Mouse (Mus musculus) layer of hippocampus, postnatal 36 days (tissue): ENCODE results near the gene Hmgcl. TPM values are rescaled to one million over a fixed set of nuclear protein-coding genes. Genes with fewer than 3 reads are reported as not detected.

Experiments
- DNase-seq, 2 experiments: peaks; one replicate each; pipeline ENCODE4 v3.0.0; 2022
- total RNA-seq, 2 experiments: library from RNA; stranded (reverse); gene quantifications; 2 replicates each; pipeline ENCODE4 v1.2.3; 2021

The Hmgcl gene
- total RNA-seq, 2 experiments from 2014 or later: 35.5 to 36.4 TPM

- DNase-seq: peak; percentile 92 to 93
Measured at GRCm38 (mm10) chr4:135986943-135987710, 40.9 kb downstream of the Hmgcl start, which contains the start of gene Pithd1. Gene Pithd1 (minus strand): TSS chr4:135987264.

- no peak for DNase-seq
Measured at GRCm38 (mm10) chr4:135987714-135988113, 41.5 kb downstream of the Hmgcl start.

DNA sequence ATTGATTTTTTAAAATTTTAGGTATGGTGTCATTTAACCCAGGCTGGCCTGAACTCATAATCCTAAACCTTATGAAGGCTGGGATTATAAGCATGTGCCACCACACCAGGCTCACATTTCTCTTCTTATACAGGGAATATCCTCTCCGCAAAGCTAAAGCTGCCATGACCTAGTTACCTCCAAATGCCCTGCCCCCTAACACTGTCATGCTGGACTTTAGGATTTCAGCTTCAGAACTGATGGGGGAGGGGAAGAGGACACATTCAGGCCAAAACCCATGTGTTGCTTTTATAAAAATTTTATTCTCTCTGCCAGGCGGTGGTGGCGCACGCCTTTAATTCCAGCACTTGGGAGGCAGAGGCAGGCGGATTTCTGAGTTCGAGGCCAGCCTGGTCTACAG is 47.7 kb downstream of the Hmgcl start:
- DNase-seq: no peak

DNA sequence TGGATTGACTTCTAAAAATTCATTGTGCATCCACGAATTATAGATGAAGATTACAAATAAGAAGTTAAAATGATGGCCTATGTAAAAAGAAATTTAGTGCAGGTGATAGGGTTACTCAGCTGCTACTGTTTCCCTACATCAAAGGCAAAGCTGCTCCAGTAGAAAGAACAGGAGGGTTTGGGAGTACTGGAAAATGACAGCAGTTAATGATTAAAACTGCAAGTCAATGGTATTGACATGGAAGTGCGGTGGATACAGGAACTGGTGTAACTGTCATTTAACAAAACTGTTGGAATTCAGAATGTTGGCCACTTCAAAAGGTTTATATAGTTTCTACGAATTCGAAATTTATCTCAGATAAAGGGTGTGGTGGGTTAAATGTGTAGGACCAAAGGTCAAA is 48.9 kb downstream of the Hmgcl start:
- no peak for DNase-seq

DNA sequence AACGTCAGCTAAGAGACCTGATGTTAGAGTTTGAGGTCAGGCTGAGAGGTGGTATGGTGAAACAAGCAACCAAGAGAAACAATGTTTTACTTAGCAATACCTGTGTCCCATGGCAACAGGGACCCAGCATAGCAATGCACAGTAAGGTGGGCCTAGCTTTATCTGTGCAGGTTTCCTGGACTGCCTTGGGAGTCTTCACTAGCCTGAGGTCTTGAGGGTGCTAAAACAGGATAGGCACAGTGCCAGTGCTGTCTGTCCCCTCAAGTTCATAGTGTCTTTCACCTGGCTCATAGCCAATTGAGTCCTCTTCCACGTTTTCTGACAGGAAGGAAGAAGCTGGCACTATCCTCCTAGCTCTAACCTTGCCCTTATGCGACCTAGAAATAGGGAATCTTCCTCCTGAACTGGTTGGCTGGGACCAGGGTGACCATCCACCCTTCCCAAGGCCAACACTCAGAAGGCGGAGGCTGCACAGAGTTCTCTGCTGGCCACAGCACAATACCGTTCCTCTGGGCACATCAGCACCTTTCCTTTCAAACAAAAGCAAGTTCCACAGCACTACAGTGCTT is 57.9 kb downstream of the Hmgcl start:
- DNase-seq: no peak

DNA sequence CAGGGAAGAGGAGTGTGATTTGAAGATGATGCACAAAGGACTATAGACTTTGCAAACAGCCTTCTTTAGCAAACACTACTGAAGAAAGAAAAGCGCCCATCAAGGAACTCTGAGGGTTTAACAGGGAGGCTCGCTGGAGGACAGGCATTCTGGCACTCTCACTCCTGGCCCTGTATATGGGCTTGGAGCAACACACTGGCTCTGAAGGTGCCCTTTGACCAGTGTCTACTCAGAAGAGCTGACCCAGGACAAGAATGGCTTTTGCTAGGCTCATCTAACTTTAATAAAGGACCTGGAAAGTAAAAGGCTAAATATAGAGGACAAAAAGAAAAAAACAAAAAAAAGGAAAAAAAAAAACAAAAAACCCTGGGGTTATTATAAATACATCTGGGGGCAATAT is 58.7 kb downstream of the Hmgcl start:
- DNase-seq: no peak

GRCm38 (mm10) chr4:136006821-136007220 is 60.6 kb downstream of the Hmgcl start:
- no peak for DNase-seq

DNA sequence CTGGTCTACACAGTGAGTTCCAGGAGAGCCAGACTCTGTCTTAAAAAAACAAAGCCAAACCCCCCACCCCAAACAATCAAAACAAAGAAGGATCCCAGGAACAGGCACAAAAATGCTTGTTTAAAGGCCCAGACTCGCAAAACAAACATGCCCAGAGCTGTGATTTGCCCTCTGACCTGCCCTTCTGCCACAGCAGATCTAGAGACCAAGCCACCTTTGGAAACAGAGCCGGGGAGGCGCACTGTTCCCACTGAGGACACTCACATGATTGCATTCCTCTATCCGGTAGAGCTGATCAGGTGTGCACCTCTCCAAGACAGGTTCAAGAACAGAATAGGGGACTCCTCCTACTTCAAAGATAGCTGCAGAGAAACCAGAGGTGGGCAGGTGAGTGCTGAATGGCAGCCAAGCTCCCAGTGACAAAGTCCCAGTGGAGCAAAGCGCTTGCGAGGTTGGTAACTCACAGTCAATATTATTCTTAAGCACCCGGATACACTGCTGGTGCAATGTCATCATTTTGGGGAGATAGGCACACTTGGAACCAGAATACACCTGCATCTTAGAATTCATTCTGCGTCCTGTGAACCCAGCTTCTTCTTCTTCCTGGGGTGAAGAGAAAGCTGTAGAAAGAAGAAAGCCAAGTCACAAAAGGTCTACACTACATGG is 62.7 kb downstream of the Hmgcl start:
- no peak for DNase-seq

DNA sequence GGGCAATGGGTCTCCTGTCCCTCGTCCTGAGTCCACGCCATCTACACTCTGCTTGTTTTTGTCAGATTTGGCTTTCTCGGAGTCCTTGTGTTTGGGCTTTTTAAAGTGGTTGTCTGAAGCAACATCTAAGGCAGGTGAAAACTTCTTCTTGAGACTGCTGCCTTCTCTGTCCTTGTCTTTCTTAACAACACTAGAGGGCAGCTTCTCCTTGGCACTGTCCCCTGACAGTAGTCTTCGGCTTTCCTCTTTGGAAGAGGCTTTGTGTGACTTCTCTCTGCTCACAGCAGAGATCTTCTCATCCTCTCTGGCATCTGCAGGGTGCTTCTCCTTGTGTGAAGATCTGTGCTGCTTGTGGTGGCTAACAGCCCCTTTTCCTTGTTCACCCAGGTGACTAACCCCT is 64.3 kb downstream of the Hmgcl start:
- DNase-seq: no peak

Other genes with a start within 250 kb of the Hmgcl start
- gene Il22ra1, start 218.3 kb upstream of the Hmgcl start, total RNA-seq: not detected
- under 1 TPM; 0.60 to 0.71 TPM for gene Myom3, start 186.7 kb upstream of the Hmgcl start, total RNA-seq
- gene Srsf10, start 90.7 kb upstream of the Hmgcl start, total RNA-seq: 100 to 1,000 TPM in 1 of 2 experiments, 10 to 100 TPM in 1; 93.9 to 103 TPM
- gene Pnrc2, start 72.6 kb upstream of the Hmgcl start, total RNA-seq: 10 to 100 TPM; 54.5 to 56.3 TPM
- gene Cnr2, start 51.1 kb upstream of the Hmgcl start, total RNA-seq: under 1 TPM in 1 of 2 experiments, not detected in 1; 0.15 TPM
- gene Fuca1, start 25.7 kb upstream of the Hmgcl start, total RNA-seq: 10 to 100 TPM; 33.4 to 43.1 TPM
- gene Gale, start 17.3 kb downstream of the Hmgcl start, total RNA-seq: 10 to 100 TPM; 17.7 to 20.7 TPM
- gene Lypla2, start 26.2 kb downstream of the Hmgcl start, total RNA-seq: 100 to 1,000 TPM in 1 of 2 experiments, 10 to 100 TPM in 1; 93.4 to 106 TPM
- 10 to 100 TPM; 87.4 to 89.4 TPM for gene Pithd1, start 40.8 kb downstream of the Hmgcl start, total RNA-seq
- 10 to 100 TPM; 28.7 to 30.3 TPM for gene Eloa, start 75.3 kb downstream of the Hmgcl start, total RNA-seq
- 100 to 1,000 TPM; 284 to 295 TPM for gene Rpl11, start 107.0 kb downstream of the Hmgcl start, total RNA-seq
- gene Id3, start 197.0 kb downstream of the Hmgcl start, total RNA-seq: 10 to 100 TPM; 35.4 to 42.4 TPM
- gene E2f2, start 225.9 kb downstream of the Hmgcl start, total RNA-seq: under 1 TPM; 0.63 to 0.72 TPM